Mouse (Mus musculus) cortical plate, adult 2 months (tissue): Measurements from ENCODE around the gene Nutm1. TPM values are rescaled to one million over a fixed set of nuclear protein-coding genes. Genes with fewer than 3 reads are reported as not detected.

Experiments
- H3K27ac ChIP-seq: fragments of 200-500 bp; 2 replicates; pipeline ENCODE4 v1.5.1; 2012; ENCODE audit warnings: low read length, control low read depth, inconsistent platforms; ENCODE audit not compliant: insufficient read depth
- H3K4me1 ChIP-seq: fragments of 200-500 bp; 2 replicates; pipeline ENCODE4 v1.6.1; 2011; ENCODE audit warnings: low read length; ENCODE audit not compliant: control insufficient read depth, insufficient read depth
- H3K4me3 ChIP-seq: fragments of 200-500 bp; 2 replicates; pipeline ENCODE4 v1.5.1; 2011; ENCODE audit warnings: mild to moderate bottlenecking, low read length, control low read depth; ENCODE audit not compliant: insufficient read depth
- CTCF ChIP-seq: fragments of 200-500 bp; IDR thresholded peaks from 2 replicates; pipeline ENCODE4 v1.5.1; 2011; ENCODE audit warnings: mild to moderate bottlenecking, control low read depth, low read length; ENCODE audit not compliant: insufficient read depth; ENCODE audit errors: extremely low read depth
- POLR2A ChIP-seq: fragments of 200-500 bp; IDR thresholded peaks from 2 replicates; pipeline ENCODE4 v1.6.1; 2011; ENCODE audit warnings: mild to moderate bottlenecking, low read length, control low read depth; ENCODE audit not compliant: insufficient read depth; ENCODE audit errors: extremely low read depth
- polyA plus RNA-seq: library from polyadenylated mRNA; depleted of rRNA; stranded (reverse); fragments of >200 nt; gene quantifications from 2 replicates; pipeline ENCODE4 v1.2.3, GENCODE M21; 2012; rRNA removed

The Nutm1 gene
- polyA plus RNA-seq, 1 experiment = 0.10 TPM

- Histone ChIP-seq H3K4me3 (no peak overlapping the region), H3K4me1 (no peaks in the 10 kb centered on the region), H3K27ac (no peak overlapping the region)
- TF ChIP-seq CTCF (peak; percentile 54; the same call in 1 of the 2 replicates), POLR2A (no peak)
These were observed 43.1 kb downstream of the Nutm1 start for GRCm38 (mm10) chr2:112215977-112216376.

GRCm38 (mm10) chr2:112210699-112211098 lies 48.4 kb downstream of the Nutm1 start:
- H3K4me3 ChIP-seq = no peak overlapping the region
- H3K27ac ChIP-seq = no peak overlapping the region
- no peaks in the 10 kb centered on the region for H3K4me1 ChIP-seq
- TF ChIP-seq CTCF (no peak), POLR2A (no peak)

DNA sequence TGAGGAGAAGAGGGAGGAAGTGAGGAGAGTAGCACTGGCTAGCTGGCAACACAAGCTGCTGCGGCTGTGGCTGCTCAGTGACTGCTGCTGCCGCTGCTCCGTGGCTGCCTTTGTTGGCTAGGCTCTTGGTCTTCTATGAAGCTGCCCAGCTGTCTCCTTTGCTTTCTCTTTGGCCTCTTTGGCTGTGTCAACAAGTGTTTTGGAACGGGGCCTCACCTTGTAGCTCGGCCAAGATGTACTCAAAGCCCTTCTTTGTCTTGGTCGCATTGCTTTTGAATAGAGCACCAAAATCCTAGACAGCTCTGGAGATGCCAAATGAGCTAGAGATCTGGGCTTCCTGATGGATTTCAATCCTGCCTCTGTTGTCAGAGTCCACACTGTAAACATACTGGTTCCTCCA lies 48.9 kb downstream of the Nutm1 start:
- no peaks in the 10 kb centered on the region for H3K4me1 ChIP-seq
- no peak overlapping the region for H3K4me3 ChIP-seq
- H3K27ac ChIP-seq = no peak overlapping the region
- TF ChIP-seq POLR2A (no peak), CTCF (no peak)

DNA sequence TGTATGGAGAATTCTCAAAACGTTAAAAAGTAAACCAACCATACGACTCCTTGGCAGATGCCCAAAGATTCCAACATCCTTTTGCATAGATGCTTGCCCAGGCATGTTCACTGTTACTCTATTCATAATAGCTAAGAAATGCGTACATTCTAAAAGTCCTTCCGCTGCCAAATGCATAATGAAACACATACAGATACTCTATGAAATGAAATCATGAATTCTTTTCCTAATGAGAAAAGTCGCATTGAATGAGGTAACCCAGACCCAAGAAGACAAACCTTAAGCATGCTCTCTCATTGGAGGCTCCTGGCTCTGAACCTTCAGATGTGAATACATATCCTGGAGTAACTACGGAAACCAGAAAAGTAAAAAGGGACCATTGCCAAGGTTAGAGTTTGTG lies 56.0 kb downstream of the Nutm1 start:
- H3K4me1 ChIP-seq = no peaks in the 10 kb centered on the region
- no peak overlapping the region for H3K4me3 ChIP-seq
- no peak overlapping the region for H3K27ac ChIP-seq
- TF ChIP-seq CTCF (no peak), POLR2A (no peak)

Other genes with a start within 250 kb of the Nutm1 start
- not detected in 2 replicates for gene Olfr1310, start 246.6 kb downstream of the Nutm1 start, polyA plus RNA-seq
- gene Olfr1311, start 234.9 kb downstream of the Nutm1 start, polyA plus RNA-seq = not detected in 2 replicates
- not detected in 2 replicates for gene Olfr1312, start 209.1 kb downstream of the Nutm1 start, polyA plus RNA-seq
- not detected in 2 replicates for gene Olfr1313, start 181.4 kb downstream of the Nutm1 start, polyA plus RNA-seq
- not detected in 2 replicates for gene Olfr1314, start 162.5 kb downstream of the Nutm1 start, polyA plus RNA-seq
- not detected in 2 replicates for gene Olfr1315-ps1, start 143.9 kb downstream of the Nutm1 start, polyA plus RNA-seq
- not detected in 2 replicates for gene Olfr1316, start 124.3 kb downstream of the Nutm1 start, polyA plus RNA-seq
- gene Olfr1317, start 119.0 kb downstream of the Nutm1 start, polyA plus RNA-seq = not detected in 2 replicates
- not detected in 2 replicates for gene Olfr1318, start 105.1 kb downstream of the Nutm1 start, polyA plus RNA-seq
- gene Lpcat4, start 19.8 kb downstream of the Nutm1 start, polyA plus RNA-seq = 332 and 337 TPM in 2 replicates
- gene Nop10, start 2.6 kb upstream of the Nutm1 start, polyA plus RNA-seq = 92.6 and 101 TPM in 2 replicates
- gene Slc12a6, start 6.5 kb upstream of the Nutm1 start, polyA plus RNA-seq = 109 and 113 TPM in 2 replicates
- gene Gm21985, start 7.0 kb upstream of the Nutm1 start, polyA plus RNA-seq = 0.13 and 0.15 TPM in 2 replicates
- gene Emc4, start 108.7 kb upstream of the Nutm1 start, polyA plus RNA-seq = 222 and 230 TPM in 2 replicates
- gene Katnbl1, start 119.9 kb upstream of the Nutm1 start, polyA plus RNA-seq = 10.9 and 11.5 TPM in 2 replicates
- 31.9 and 32.8 TPM in 2 replicates for gene Emc7, start 195.7 kb upstream of the Nutm1 start, polyA plus RNA-seq
- 0.13 and 0.17 TPM in 2 replicates for gene Chrm5, start 221.5 kb upstream of the Nutm1 start, polyA plus RNA-seq
- gene Aven, start 233.7 kb upstream of the Nutm1 start, polyA plus RNA-seq = 9.7 and 10.8 TPM in 2 replicates